Mouse (Mus musculus) liver, embryonic 14.5 days (tissue): ENCODE data around the gene Lmo3.

Experiments used
- CTCF ChIP-seq: IDR thresholded peaks from 2 replicates; pipeline ENCODE4 v1.5.1; 2016; ENCODE audit warnings: antibody characterized with exemption, low read depth, control low read depth
- EP300 ChIP-seq: IDR thresholded peaks from 2 replicates; pipeline ENCODE4 v1.6.1; 2016; ENCODE audit warnings: antibody characterized with exemption, low read depth

- TF ChIP-seq CTCF (no peak), EP300 (no peak)
Measured at GRCm38 (mm10) chr6:138595991-138596698, 14.4 kb upstream of the Lmo3 start.
